Mouse (Mus musculus) heart, postnatal 0 days (tissue): ENCODE measurements at regions not wholly inside any gene's neighbourhood (a gene's known extent, or its start where the extent isn't known, plus 50 kb on each side); places are given as distances from the start of the nearest gene placed in this dataset.
A peak's percentile ranks its signal among the peaks of the same experiment; 100 is the strongest.

Experiments
- ATAC-seq: fragments of 200-750 bp; cut with Nextera tagmentation; 2 replicates; pipeline ENCODE4 v1.8.0; 2017; ENCODE audit warnings: low read depth, moderate number of reproducible peaks, moderate library complexity; ENCODE audit not compliant: insufficient read depth
- DNase-seq: peaks from one replicate; pipeline ENCODE4 v3.0.0-alpha.2; 2016; ENCODE audit warnings: low spot score
- H3K27ac ChIP-seq: fragments of 300-500 bp; sonication (generic); 2 replicates; pipeline ENCODE4 v1.5.1; 2014; ENCODE audit warnings: low read depth, mild to moderate bottlenecking
- H3K27me3 ChIP-seq: fragments of 300-500 bp; sonication (generic); 2 replicates; pipeline ENCODE4 v1.6.1; 2014; ENCODE audit warnings: low read length, mixed read lengths; ENCODE audit not compliant: control insufficient read depth, insufficient read depth
- H3K36me3 ChIP-seq: fragments of 300-500 bp; sonication (generic); replicated peaks from 2 replicates; pipeline ENCODE4 v1.6.1; 2014; ENCODE audit warnings: low read length, mixed read lengths; ENCODE audit not compliant: control insufficient read depth, insufficient read depth
- H3K4me1 ChIP-seq: fragments of 300-500 bp; sonication (generic); 2 replicates; pipeline ENCODE4 v1.6.1; 2014; ENCODE audit warnings: antibody characterized with exemption; ENCODE audit not compliant: control insufficient read depth, insufficient read depth
- H3K4me2 ChIP-seq: fragments of 300-500 bp; sonication (generic); 2 replicates; pipeline ENCODE4 v1.6.1; 2014; ENCODE audit warnings: low read depth, mild to moderate bottlenecking, low read length, moderate library complexity
- H3K4me3 ChIP-seq: fragments of 300-500 bp; sonication (generic); 2 replicates; pipeline ENCODE4 v1.5.1; 2014; ENCODE audit warnings: low read depth, low read length
- H3K9ac ChIP-seq: fragments of 300-500 bp; sonication (generic); replicated peaks from 2 replicates; pipeline ENCODE4 v1.6.1; 2014; ENCODE audit warnings: low read depth, low read length, mixed read lengths
- H3K9me3 ChIP-seq: fragments of 300-500 bp; sonication (generic); replicated peaks from 2 replicates; pipeline ENCODE4 v1.6.1; 2016; ENCODE audit warnings: low read length; ENCODE audit not compliant: control insufficient read depth
- CTCF ChIP-seq: IDR thresholded peaks from 2 replicates; pipeline ENCODE4 v1.5.1; 2016; ENCODE audit warnings: antibody characterized with exemption, control low read depth, low read depth
- EP300 ChIP-seq: IDR thresholded peaks from 2 replicates; pipeline ENCODE4 v1.6.1; 2016; ENCODE audit warnings: antibody characterized with exemption, low read depth
- WGBS: fragments of 180-500 bp; shearing (Covaris S2); extraction: QIAGEN DNeasy Blood & Tissue Kit; methylation state at CpG from one replicate; pipeline ENCODE4 v1.1.7; 2014; 5-methylcytosine and 5-hydroxymethylcytosine counted together

DNA sequence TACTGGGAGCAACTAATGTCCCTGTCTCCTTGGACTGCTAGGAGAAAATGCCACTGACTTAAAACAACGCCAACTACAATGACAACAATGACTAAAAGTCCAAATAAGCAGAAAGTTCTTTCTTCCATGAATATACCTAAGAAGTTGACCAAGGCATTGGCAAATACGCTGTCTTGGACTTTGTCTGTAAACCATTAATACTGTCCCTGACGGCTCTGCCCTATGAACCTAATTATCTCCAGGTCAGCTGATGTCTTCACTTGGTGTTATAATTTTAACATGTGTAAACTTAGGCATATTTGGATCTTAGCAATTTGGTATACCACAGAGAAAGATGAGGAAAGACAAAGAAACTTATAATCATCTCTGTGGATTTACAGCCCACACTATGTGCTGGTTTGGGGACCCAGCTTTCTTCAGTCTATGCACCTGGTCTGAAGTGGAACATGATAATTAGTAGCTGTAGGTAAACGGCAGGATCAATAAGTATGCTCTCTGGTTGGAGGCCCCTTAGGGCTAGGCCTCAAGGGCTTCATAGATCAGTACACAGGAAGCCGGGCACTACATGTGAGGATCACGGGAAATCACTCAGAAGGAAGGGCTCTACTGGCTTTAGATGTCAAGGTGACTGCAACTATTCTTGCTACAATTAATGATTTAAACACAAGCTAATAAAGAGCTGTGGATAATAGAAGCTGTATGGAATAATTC, 380.3 kb upstream of the Adgrl2 start:
- no peak for TF ChIP-seq CTCF
- TF ChIP-seq EP300: no peak
- no peaks in the 10 kb centered on the region for H3K27me3 ChIP-seq
- H3K9ac ChIP-seq: no peak overlapping the region
- H3K4me2 ChIP-seq: no peak overlapping the region
- ATAC-seq: no peak
- no peak overlapping the region for H3K4me3 ChIP-seq
- no peak overlapping the region for H3K27ac ChIP-seq
- no peaks in the 10 kb centered on the region for H3K9me3 ChIP-seq
- H3K4me1 ChIP-seq: peaks cover 9% of the 10 kb centered on the region
- WGBS: 93% methylated on average over 6 of the region's 6 CpGs
- H3K36me3 ChIP-seq: no peaks in the 10 kb centered on the region
- no peak for DNase-seq

- WGBS: 30% methylated on average over 3 of the region's 3 CpGs
Observed at GRCm38 (mm10) chr3:149367888-149368287, 377.5 kb upstream of the Adgrl2 start.

GRCm38 (mm10) chr3:149360164-149360563, 369.8 kb upstream of the Adgrl2 start:
- ATAC-seq (no peak), DNase-seq (no peak)
- no peak overlapping the region for H3K4me2 ChIP-seq
- H3K9me3 ChIP-seq: no peaks in the 10 kb centered on the region
- no peaks in the 10 kb centered on the region for H3K27me3 ChIP-seq
- H3K4me3 ChIP-seq: no peak overlapping the region
- H3K27ac ChIP-seq: no peak overlapping the region
- WGBS: 43% methylated on average over 2 of the region's 2 CpGs
- no peak overlapping the region for H3K9ac ChIP-seq
- peaks cover 12% of the 10 kb centered on the region; the same call in 1 of the 2 replicates for H3K4me1 ChIP-seq
- TF ChIP-seq CTCF: no peak
- H3K36me3 ChIP-seq: no peaks in the 10 kb centered on the region

More at GRCm38 (mm10) chr3:149367888-149368287, 377.5 kb upstream of the Adgrl2 start:
- Histone ChIP-seq H3K9me3 (no peaks in the 10 kb centered on the region), H3K4me2 (no peak overlapping the region), H3K4me3 (no peak overlapping the region), H3K27ac (no peak overlapping the region), H3K27me3 (no peaks in the 10 kb centered on the region), H3K9ac (no peak overlapping the region), H3K4me1 (peaks cover 9% of the 10 kb centered on the region), H3K36me3 (no peaks in the 10 kb centered on the region)
- DNase-seq (no peak), ATAC-seq (no peak)
- TF ChIP-seq CTCF (no peak), EP300 (no peak)

DNA sequence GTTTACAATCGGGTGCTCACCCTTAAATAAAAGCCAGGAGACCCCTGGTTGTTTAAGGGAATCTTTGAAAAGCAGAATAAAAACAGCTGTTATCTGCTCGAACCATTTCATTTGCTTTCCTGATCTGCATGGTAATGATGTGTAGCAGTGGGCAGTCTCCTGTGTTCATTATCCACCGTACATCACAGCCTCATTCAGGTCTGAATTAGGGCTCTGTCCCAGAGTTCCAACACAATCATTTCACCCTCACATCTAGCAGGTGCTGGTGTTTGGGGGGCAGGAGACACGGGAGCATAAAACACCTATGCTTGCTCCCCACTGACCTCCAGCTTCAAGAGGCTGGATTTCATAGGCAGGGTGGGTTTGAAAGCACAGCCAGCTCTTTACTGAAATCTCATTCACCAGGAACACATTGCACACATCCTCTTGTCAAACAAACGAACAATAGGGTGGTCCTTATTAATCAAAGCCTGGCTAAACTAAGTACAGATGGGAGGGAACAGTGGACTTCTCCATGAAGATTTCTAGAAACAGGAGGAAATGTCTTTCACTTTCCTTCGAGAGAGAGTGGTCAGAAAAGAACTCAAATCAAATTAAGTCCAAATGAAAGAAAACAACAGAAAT, 368.3 kb upstream of the Adgrl2 start:
- DNase-seq: peak; percentile 26
- H3K4me2 ChIP-seq: no peak overlapping the region
- H3K9ac ChIP-seq: no peak overlapping the region
- H3K9me3 ChIP-seq: no peaks in the 10 kb centered on the region
- no peak overlapping the region for H3K4me3 ChIP-seq
- no peaks in the 10 kb centered on the region for H3K27me3 ChIP-seq
- TF ChIP-seq CTCF: no peak
- no peak for ATAC-seq
- WGBS: 44% methylated on average over 6 of the region's 6 CpGs
- no peak overlapping the region for H3K27ac ChIP-seq
- H3K36me3 ChIP-seq: no peaks in the 10 kb centered on the region
- peaks cover 19% of the 10 kb centered on the region for H3K4me1 ChIP-seq

GRCm38 (mm10) chr3:149357903-149358569, 367.7 kb upstream of the Adgrl2 start:
- Histone ChIP-seq H3K9ac (no peak overlapping the region), H3K9me3 (no peaks in the 10 kb centered on the region), H3K36me3 (no peaks in the 10 kb centered on the region), H3K27ac (no peak overlapping the region), H3K27me3 (no peaks in the 10 kb centered on the region), H3K4me3 (no peak overlapping the region), H3K4me2 (no peak overlapping the region), H3K4me1 (peaks cover 25% of the 10 kb centered on the region)
- 60% methylated on average over 14 of the region's 14 CpGs for WGBS
- TF ChIP-seq EP300: no peak
- no peak for ATAC-seq
- DNase-seq: peak; percentile 51
